Mouse (Mus musculus): ENCODE measurements around the gene Abca9.

GRCm38 (mm10) chr11:110195310-110195709 lies 27.3 kb upstream of the Abca9 start:
- TF ChIP-seq EP300 (IDR thresholded peaks at IDR 0.05; ENCODE audit: insufficient read depth, low read depth, low read length) (no peak), POLR2A (IDR thresholded peaks at IDR 0.05; ENCODE audit: insufficient read depth, low read depth, low read length) (no peak)

Data from heart, adult 2 months (tissue).